Mouse (Mus musculus) ES-Bruce4 (cell line): ENCODE results near the gene Ak5. TPM values are rescaled to one million over a fixed set of nuclear protein-coding genes. Genes with fewer than 3 reads are reported as not detected.

ENCODE experiments used
- H3K27ac ChIP-seq: 2 replicates; pipeline ENCODE4 v1.5.1; 2012; ENCODE audit warnings: low read length, inconsistent platforms; ENCODE audit not compliant: insufficient read depth
- H3K27me3 ChIP-seq: 2 replicates; pipeline ENCODE4 v1.6.1; 2012; ENCODE audit warnings: mild to moderate bottlenecking, low read length, inconsistent platforms; ENCODE audit not compliant: control insufficient read depth, poor library complexity, insufficient read depth, severe bottlenecking
- H3K36me3 ChIP-seq: 2 replicates; pipeline ENCODE4 v1.6.1; 2012; ENCODE audit warnings: inconsistent platforms, mild to moderate bottlenecking, low read length, moderate library complexity; ENCODE audit not compliant: control insufficient read depth, poor library complexity, insufficient read depth, severe bottlenecking
- H3K4me1 ChIP-seq: one replicate; pipeline ENCODE4 v1.8.1; 2011; ENCODE audit warnings: low read length; ENCODE audit not compliant: control insufficient read depth, insufficient read depth
- H3K4me3 ChIP-seq: 2 replicates; pipeline ENCODE4 v1.5.1; 2011; ENCODE audit warnings: low read depth, mild to moderate bottlenecking, low read length
- H3K9ac ChIP-seq: 2 replicates; pipeline ENCODE4 v1.6.1; 2012; ENCODE audit warnings: low read depth, mild to moderate bottlenecking, inconsistent platforms; ENCODE audit not compliant: poor library complexity, severe bottlenecking
- H3K9me3 ChIP-seq: replicated peaks from 2 replicates; pipeline ENCODE4 v1.6.1; 2012; ENCODE audit warnings: mild to moderate bottlenecking, low read length, inconsistent platforms; ENCODE audit not compliant: control insufficient read depth, poor library complexity, insufficient read depth, severe bottlenecking
- CTCF ChIP-seq: IDR thresholded peaks from one replicate; pipeline ENCODE4 v1.8.1; 2011; ENCODE audit warnings: low read depth, low read length
- EP300 ChIP-seq: IDR thresholded peaks from 2 replicates; pipeline ENCODE4 v1.6.1; 2011; ENCODE audit warnings: low read depth, low read length; ENCODE audit not compliant: insufficient read depth
- POLR2A ChIP-seq: IDR thresholded peaks from one replicate; pipeline ENCODE4 v1.8.1; 2011; ENCODE audit warnings: low read length; ENCODE audit not compliant: insufficient read depth
- polyA plus RNA-seq: library from polyadenylated mRNA; stranded (reverse); fragments of >200 nt; gene quantifications from 2 replicates; pipeline ENCODE4 v1.2.4, GENCODE M21; 2011; ENCODE audit warnings: low read depth; ENCODE audit not compliant: missing spikeins, insufficient read depth, insufficient read length

Gene Ak5
- polyA plus RNA-seq, 1 experiment = 0.97 TPM

DNA sequence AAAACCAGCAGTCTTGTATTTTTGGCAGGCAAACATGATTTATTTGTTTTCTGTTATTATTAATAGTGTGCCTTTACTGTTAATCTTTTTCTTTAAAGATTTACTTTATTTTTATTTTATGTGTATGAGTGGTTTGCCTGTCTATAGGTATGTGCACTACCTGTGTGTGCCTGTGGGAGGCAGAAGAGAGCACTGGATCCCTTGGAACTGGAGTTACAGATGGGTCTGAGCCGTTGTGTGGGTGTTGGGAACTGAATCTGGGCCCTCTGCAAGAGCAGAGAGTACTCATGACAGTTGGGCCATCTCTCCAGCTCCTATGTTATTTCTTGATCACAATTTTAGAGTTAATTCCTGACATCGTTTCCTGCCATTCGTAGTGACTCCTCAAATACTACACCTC, 111.2 kb downstream of the Ak5 start:
- Histone ChIP-seq H3K27me3 (no peaks in the 10 kb centered on the region), H3K9me3 (no peaks in the 10 kb centered on the region), H3K4me3 (no peak overlapping the region), H3K4me1 (no peaks in the 10 kb centered on the region), H3K27ac (no peak overlapping the region), H3K36me3 (no peaks in the 10 kb centered on the region), H3K9ac (no peak overlapping the region)
- no peak for TF ChIP-seq POLR2A
- peak; percentile 47 for TF ChIP-seq CTCF

DNA sequence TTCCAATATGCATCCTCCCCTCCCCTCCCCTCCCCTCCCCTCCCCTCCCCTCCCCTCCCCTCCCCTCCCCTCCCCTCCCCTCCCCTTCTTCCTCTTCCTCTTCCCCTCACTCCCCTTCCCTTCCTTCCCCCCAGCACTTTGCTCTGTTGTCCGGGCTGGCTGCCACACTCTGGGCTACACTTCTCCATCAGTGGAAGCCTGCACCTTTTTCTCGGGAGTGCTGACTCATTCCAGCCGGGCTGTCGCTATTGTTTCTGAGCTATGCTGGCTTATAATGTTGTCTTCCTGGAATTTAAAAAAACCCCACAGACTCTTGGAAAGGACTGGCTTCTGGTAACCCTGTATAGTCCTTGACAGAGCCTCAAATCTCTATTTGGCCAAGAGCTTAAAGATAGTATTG, 111.7 kb downstream of the Ak5 start:
- Histone ChIP-seq H3K4me1 (no peaks in the 10 kb centered on the region), H3K27me3 (no peaks in the 10 kb centered on the region), H3K9ac (no peak overlapping the region), H3K9me3 (no peaks in the 10 kb centered on the region), H3K36me3 (no peaks in the 10 kb centered on the region), H3K4me3 (no peak overlapping the region), H3K27ac (no peak overlapping the region)
- TF ChIP-seq CTCF (no peak), EP300 (no peak), POLR2A (no peak)

DNA sequence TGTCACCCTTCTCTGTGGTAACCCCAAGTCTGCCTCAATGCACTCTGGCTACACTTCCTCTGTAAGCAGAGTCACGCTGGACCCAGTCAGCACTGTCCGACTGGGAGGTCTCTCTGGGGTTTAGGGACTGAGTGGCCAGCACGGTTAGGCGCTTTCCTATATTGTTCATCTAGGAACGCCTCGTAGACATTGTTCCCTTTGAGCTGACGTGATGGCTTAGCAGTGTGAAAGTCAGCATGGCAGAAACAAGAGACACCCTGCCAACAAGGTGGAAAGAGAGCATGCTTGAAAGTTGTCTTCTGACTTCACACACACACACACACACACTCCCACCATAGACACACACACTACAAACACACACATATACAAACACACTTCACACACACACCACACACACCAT, 112.9 kb downstream of the Ak5 start:
- Histone ChIP-seq H3K27me3 (no peaks in the 10 kb centered on the region), H3K4me3 (no peak overlapping the region), H3K9me3 (no peaks in the 10 kb centered on the region), H3K9ac (no peak overlapping the region), H3K27ac (no peak overlapping the region), H3K4me1 (no peaks in the 10 kb centered on the region), H3K36me3 (no peaks in the 10 kb centered on the region)
- TF ChIP-seq EP300 (no peak), CTCF (no peak), POLR2A (no peak)

DNA sequence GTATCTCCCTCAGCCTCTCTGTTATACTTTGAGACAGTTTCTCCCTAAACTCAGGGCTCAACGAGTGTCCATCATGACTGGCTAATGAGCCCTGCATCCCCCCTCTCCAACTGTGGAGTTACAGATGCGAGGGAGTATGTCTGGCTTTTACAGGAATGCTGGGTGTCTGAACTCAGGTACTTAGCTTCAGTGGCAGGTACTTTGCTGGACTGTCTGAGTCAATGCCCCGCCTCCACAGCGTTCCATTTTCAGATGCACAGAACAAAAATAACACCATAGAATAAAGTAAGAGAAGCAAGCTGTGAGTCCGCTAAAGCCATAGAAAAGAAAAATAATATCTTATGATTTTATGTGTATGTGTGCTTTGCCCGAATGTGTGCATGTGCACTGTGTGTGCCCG, 113.8 kb downstream of the Ak5 start:
- no peaks in the 10 kb centered on the region for H3K27me3 ChIP-seq
- no peaks in the 10 kb centered on the region for H3K4me1 ChIP-seq
- H3K9me3 ChIP-seq = no peaks in the 10 kb centered on the region
- no peak overlapping the region for H3K4me3 ChIP-seq
- no peak for TF ChIP-seq EP300
- TF ChIP-seq CTCF = no peak
- TF ChIP-seq POLR2A = no peak
- no peak overlapping the region for H3K27ac ChIP-seq
- no peaks in the 10 kb centered on the region for H3K36me3 ChIP-seq
- no peak overlapping the region for H3K9ac ChIP-seq

DNA sequence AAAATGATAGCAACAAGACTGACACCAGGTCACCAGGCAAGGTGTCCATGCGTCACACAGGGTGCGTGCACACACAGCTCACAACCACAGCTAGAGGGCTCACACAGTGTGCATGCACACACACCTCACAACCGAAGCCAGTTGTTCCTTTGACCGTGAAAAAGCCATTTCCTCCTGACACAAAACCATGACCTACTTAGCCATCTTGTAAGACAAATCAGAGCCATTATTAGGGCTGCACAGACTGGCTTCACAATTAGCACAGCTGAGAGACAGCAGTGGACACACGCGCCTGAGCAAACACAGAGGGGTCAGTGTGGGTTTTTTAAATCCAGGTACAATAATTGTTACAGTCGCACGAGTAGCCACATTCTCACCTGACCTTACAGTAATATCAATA, 115.5 kb downstream of the Ak5 start:
- no peaks in the 10 kb centered on the region for H3K9me3 ChIP-seq
- no peaks in the 10 kb centered on the region for H3K27me3 ChIP-seq
- H3K9ac ChIP-seq = no peak overlapping the region
- H3K4me3 ChIP-seq = no peak overlapping the region
- TF ChIP-seq EP300 (no peak), CTCF (no peak), POLR2A (no peak)
- H3K4me1 ChIP-seq = no peaks in the 10 kb centered on the region
- no peaks in the 10 kb centered on the region for H3K36me3 ChIP-seq
- no peak overlapping the region for H3K27ac ChIP-seq

DNA sequence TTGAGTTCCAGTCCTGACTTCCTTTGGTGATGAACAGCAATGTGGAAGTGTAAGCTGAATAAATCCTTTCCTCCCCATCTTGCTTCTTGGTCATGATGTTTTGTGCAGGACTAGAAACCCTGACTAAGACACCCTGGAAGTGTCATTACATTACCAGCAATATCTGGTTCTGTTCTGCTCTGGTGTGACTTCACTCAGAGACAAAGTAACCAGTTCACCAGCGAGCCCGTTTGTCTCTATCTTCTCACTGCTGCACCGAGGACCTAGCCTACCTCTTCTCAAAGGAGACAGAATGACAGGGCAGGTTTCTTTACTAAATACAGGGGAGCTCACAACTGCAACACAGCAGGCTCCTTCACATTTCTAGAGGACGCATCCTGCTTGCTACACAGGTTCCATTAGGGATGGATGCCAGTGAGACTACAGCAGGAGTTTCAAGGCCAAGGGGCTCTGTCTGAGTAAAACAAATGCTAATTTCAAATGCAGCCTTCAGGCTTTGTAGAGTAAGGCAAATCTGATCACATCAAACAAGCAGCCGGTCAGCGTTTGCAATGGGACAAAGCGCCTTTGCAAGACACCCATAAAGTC, 117.5 kb downstream of the Ak5 start:
- Histone ChIP-seq H3K9ac (no peak overlapping the region), H3K27ac (no peak overlapping the region), H3K36me3 (no peaks in the 10 kb centered on the region), H3K4me3 (no peak overlapping the region), H3K4me1 (no peaks in the 10 kb centered on the region), H3K27me3 (no peaks in the 10 kb centered on the region), H3K9me3 (no peaks in the 10 kb centered on the region)
- no peak for TF ChIP-seq POLR2A
- no peak for TF ChIP-seq EP300
- no peak for TF ChIP-seq CTCF
